Mouse (Mus musculus): ENCODE data around the gene C1qtnf3. TPM values are rescaled to one million over a fixed set of nuclear protein-coding genes. Genes with fewer than 3 reads are reported as not detected.

The C1qtnf3 gene
- 7.4 and 8.6 TPM in 2 replicates for polyA plus RNA-seq (2016; fragmentation: Nextera tagmentation; extraction: Ambion mirVana)

- H3K9ac ChIP-seq (replicated peaks), result no peak within 1 kb of the TSS
- ATAC-seq (ENCODE audit: insufficient number of reproducible peaks, insufficient read depth, low FRiP score, low TSS enrichment, low read depth), result peak; percentile 56; the same call in 1 of the 2 replicates
Observed at GRCm38 (mm10) chr15:10951951-10952759, at the start of gene C1qtnf3. Gene C1qtnf3 (plus strand): TSS chr15:10952332.

GRCm38 (mm10) chr15:10902360-10902759 is 49.8 kb upstream of the C1qtnf3 start:
- no peak overlapping the region for H3K9ac ChIP-seq (replicated peaks)
- 83% methylated on average over 4 of the region's 4 CpGs for WGBS
- no peaks in the 10 kb centered on the region for H3K36me3 ChIP-seq
- no peak overlapping the region for H3K27ac ChIP-seq
- ATAC-seq (ENCODE audit: insufficient number of reproducible peaks, insufficient read depth, low FRiP score, low TSS enrichment, low read depth), result no peak
- no peaks in the 10 kb centered on the region for H3K9me3 ChIP-seq
- no peak overlapping the region for H3K4me2 ChIP-seq
- no peak overlapping the region for H3K4me3 ChIP-seq (replicated peaks)
- no peaks in the 10 kb centered on the region for H3K27me3 ChIP-seq
- H3K4me1 ChIP-seq (replicated peaks), result peaks cover 9% of the 10 kb centered on the region

More at GRCm38 (mm10) chr15:10951951-10952759, at the start of gene C1qtnf3:
- H3K4me1 ChIP-seq (replicated peaks), result 0 out of 2 replicates have a peak, but pooled peaks cover 4% of the 10 kb centered on the region
- H3K36me3 ChIP-seq, result no peaks in the 10 kb centered on the region
- peak within 1 kb of the TSS; percentile 11; the same call in 1 of the 2 replicates for H3K4me2 ChIP-seq
- H3K9me3 ChIP-seq, result no peaks in the 10 kb centered on the region
- no peak within 1 kb of the TSS; the same call in 1 of the 2 replicates for H3K27ac ChIP-seq
- no peak within 1 kb of the TSS for H3K4me3 ChIP-seq (replicated peaks)
- WGBS, result 61% methylated on average over 23 of the region's 23 CpGs
- no peaks in the 10 kb centered on the region for H3K27me3 ChIP-seq

- Histone ChIP-seq H3K4me3 (replicated peaks) (no peak overlapping the region), H3K27me3 (no peaks in the 10 kb centered on the region; the same call in 1 of the 2 replicates), H3K4me2 (no peak overlapping the region), H3K9me3 (no peaks in the 10 kb centered on the region), H3K27ac (no peak overlapping the region), H3K36me3 (no peaks in the 10 kb centered on the region), H3K9ac (replicated peaks) (no peak overlapping the region), H3K4me1 (replicated peaks) (no peaks in the 10 kb centered on the region)
- ATAC-seq (ENCODE audit: insufficient number of reproducible peaks, insufficient read depth, low FRiP score, low TSS enrichment, low read depth), result no peak
- 75% methylated on average over 4 of the region's 4 CpGs for WGBS
Observed at GRCm38 (mm10) chr15:10916611-10917311, 35.4 kb upstream of the C1qtnf3 start.

DNA sequence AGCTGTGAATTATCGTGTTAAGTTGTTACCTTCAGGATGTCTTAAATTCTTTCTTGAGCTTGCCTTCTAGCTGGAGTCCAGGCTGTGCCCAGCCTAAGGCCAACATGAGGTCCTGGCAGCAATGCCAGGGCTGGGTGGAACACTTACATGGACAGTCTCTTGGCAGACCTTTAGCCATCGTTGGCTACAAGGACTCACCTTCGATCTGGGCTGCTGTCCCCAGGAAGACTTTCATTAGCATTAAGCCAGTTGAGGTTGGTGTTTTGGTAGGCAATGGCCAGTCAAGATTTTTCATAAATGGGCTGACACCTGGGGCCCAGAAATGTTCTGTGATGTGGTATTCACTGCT is 34.8 kb upstream of the C1qtnf3 start:
- no peak overlapping the region for H3K4me2 ChIP-seq
- WGBS, result 89% methylated on average over 3 of the region's 3 CpGs
- no peaks in the 10 kb centered on the region; the same call in 1 of the 2 replicates for H3K27me3 ChIP-seq
- H3K36me3 ChIP-seq, result no peaks in the 10 kb centered on the region
- no peak overlapping the region for H3K9ac ChIP-seq (replicated peaks)
- H3K27ac ChIP-seq, result no peak overlapping the region
- ATAC-seq (ENCODE audit: insufficient number of reproducible peaks, insufficient read depth, low FRiP score, low TSS enrichment, low read depth), result no peak
- H3K4me1 ChIP-seq (replicated peaks), result no peaks in the 10 kb centered on the region
- no peaks in the 10 kb centered on the region for H3K9me3 ChIP-seq
- H3K4me3 ChIP-seq (replicated peaks), result no peak overlapping the region

DNA sequence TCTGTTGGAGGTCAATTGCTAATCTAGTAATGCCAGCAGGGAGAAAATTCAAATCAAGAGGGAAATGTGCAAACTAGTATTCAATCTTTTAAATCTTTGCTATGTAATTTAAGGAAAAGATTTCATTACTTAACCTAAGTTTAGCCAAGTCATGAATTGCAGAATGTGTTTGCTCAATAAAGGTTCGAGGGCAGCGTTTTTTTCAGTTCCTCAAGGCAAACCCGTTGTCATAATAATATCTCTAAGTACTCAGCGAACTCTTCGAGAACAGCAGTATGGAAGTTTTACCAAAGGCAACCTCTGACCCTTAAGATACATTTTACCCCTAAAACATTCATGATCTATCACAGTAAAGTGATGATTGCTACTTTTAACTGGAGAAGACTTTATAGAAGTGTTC is 31.9 kb upstream of the C1qtnf3 start:
- H3K27me3 ChIP-seq, result no peaks in the 10 kb centered on the region; the same call in 1 of the 2 replicates
- no peak overlapping the region for H3K9ac ChIP-seq (replicated peaks)
- no peak overlapping the region for H3K4me3 ChIP-seq (replicated peaks)
- H3K4me2 ChIP-seq, result no peak overlapping the region
- H3K36me3 ChIP-seq, result no peaks in the 10 kb centered on the region
- 81% methylated on average over 5 of the region's 5 CpGs for WGBS
- no peaks in the 10 kb centered on the region for H3K9me3 ChIP-seq
- ATAC-seq (ENCODE audit: insufficient number of reproducible peaks, insufficient read depth, low FRiP score, low TSS enrichment, low read depth), result no peak
- no peaks in the 10 kb centered on the region for H3K4me1 ChIP-seq (replicated peaks)
- H3K27ac ChIP-seq, result no peak overlapping the region

- no peak overlapping the region for H3K4me2 ChIP-seq
- no peak overlapping the region for H3K9ac ChIP-seq (replicated peaks)
- no peak overlapping the region for H3K27ac ChIP-seq
- no peak overlapping the region for H3K4me3 ChIP-seq (replicated peaks)
- ATAC-seq (ENCODE audit: insufficient number of reproducible peaks, insufficient read depth, low FRiP score, low TSS enrichment, low read depth), result no peak
- H3K27me3 ChIP-seq, result no peaks in the 10 kb centered on the region; the same call in 1 of the 2 replicates
- H3K9me3 ChIP-seq, result no peaks in the 10 kb centered on the region
- 22% methylated on average over 4 of the region's 4 CpGs for WGBS
- no peaks in the 10 kb centered on the region for H3K36me3 ChIP-seq
- H3K4me1 ChIP-seq (replicated peaks), result no peaks in the 10 kb centered on the region
Observed at GRCm38 (mm10) chr15:10921064-10921463, 31.1 kb upstream of the C1qtnf3 start.

DNA sequence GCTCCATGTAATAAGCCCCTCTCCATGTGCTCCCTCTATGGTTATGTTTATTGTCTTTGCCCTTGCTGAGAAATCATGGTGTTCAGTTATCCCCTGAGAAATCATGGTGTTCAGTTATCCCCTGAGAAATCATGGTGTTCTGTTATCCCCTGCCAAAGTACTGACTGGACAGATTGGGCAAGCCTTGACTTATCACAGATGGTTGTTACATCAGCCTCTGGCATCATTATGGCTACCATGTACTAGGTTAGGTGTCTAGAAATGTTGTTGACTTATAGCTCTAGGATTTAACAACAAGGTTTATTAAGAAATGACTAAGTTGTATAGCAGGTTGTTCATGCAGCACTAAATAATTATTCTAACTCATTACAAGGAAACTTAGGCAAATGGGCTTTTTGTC is 30.1 kb upstream of the C1qtnf3 start:
- no peaks in the 10 kb centered on the region for H3K4me1 ChIP-seq (replicated peaks)
- H3K27me3 ChIP-seq, result no peaks in the 10 kb centered on the region; the same call in 1 of the 2 replicates
- H3K36me3 ChIP-seq, result no peaks in the 10 kb centered on the region
- no peak overlapping the region for H3K27ac ChIP-seq
- no peak overlapping the region for H3K4me3 ChIP-seq (replicated peaks)
- ATAC-seq (ENCODE audit: insufficient number of reproducible peaks, insufficient read depth, low FRiP score, low TSS enrichment, low read depth), result no peak
- H3K9me3 ChIP-seq, result no peaks in the 10 kb centered on the region
- H3K9ac ChIP-seq (replicated peaks), result no peak overlapping the region
- no peak overlapping the region for H3K4me2 ChIP-seq

DNA sequence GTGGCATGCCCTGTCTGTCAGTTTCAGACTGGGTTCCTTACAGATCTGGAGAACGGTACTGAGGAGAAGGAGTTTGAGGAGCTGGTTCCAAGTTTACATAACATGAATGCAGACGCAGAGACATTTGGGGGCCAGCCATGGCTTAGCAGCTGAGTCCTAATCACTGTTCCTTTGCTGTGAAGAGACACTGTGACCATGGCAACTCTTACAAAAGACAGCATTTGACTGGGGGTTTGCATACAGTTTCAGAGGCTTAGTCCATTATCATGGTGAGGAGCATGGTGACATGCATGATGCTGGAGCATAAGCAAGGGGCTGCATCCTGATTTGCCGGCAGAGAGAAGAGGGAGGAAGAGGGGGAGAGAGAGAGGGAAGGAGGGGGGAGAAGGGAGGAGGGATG is 29.6 kb upstream of the C1qtnf3 start:
- no peaks in the 10 kb centered on the region for H3K4me1 ChIP-seq (replicated peaks)
- no peak overlapping the region for H3K4me2 ChIP-seq
- H3K9me3 ChIP-seq, result no peaks in the 10 kb centered on the region
- no peak overlapping the region for H3K27ac ChIP-seq
- no peak overlapping the region for H3K4me3 ChIP-seq (replicated peaks)
- no peak for ATAC-seq (ENCODE audit: insufficient number of reproducible peaks, insufficient read depth, low FRiP score, low TSS enrichment, low read depth)
- no peaks in the 10 kb centered on the region; the same call in 1 of the 2 replicates for H3K27me3 ChIP-seq
- no peak overlapping the region for H3K9ac ChIP-seq (replicated peaks)
- WGBS, result 58% methylated on average over 3 of the region's 3 CpGs
- H3K36me3 ChIP-seq, result no peaks in the 10 kb centered on the region

GRCm38 (mm10) chr15:10923076-10923995 is 28.8 kb upstream of the C1qtnf3 start:
- Histone ChIP-seq H3K27me3 (no peaks in the 10 kb centered on the region; the same call in 1 of the 2 replicates), H3K36me3 (no peaks in the 10 kb centered on the region), H3K9me3 (no peaks in the 10 kb centered on the region), H3K9ac (replicated peaks) (no peak overlapping the region), H3K4me1 (replicated peaks) (no peaks in the 10 kb centered on the region), H3K4me2 (no peak overlapping the region), H3K4me3 (replicated peaks) (no peak overlapping the region), H3K27ac (no peak overlapping the region)
- 78% methylated on average over 4 of the region's 4 CpGs for WGBS
- no peak for ATAC-seq (ENCODE audit: insufficient number of reproducible peaks, insufficient read depth, low FRiP score, low TSS enrichment, low read depth)

DNA sequence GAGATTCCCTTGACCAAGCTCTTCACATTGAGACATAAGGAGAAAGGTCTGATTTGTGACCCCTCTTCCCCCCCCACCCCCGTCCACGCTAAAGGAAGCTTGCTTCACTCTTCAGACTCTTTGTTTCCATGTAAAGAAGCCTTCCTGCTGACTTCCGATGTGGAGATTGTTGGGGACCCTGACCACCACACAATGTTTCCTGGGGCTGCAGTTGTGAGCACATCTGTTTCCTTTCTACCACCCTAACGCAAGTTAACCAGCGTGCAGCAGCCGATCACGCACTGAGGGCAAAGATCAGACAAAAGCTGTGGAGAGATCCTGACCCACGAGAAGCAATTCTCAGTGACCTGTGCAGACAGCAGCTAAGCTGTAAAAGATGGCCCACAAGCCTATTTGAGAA is 24.8 kb upstream of the C1qtnf3 start:
- Histone ChIP-seq H3K4me2 (no peak overlapping the region), H3K27me3 (no peaks in the 10 kb centered on the region), H3K9ac (replicated peaks) (no peak overlapping the region), H3K27ac (no peak overlapping the region), H3K9me3 (no peaks in the 10 kb centered on the region), H3K4me1 (replicated peaks) (no peaks in the 10 kb centered on the region), H3K4me3 (replicated peaks) (no peak overlapping the region), H3K36me3 (no peaks in the 10 kb centered on the region)
- WGBS, result 43% methylated on average over 8 of the region's 8 CpGs
- ATAC-seq (ENCODE audit: insufficient number of reproducible peaks, insufficient read depth, low FRiP score, low TSS enrichment, low read depth), result no peak

All from limb, embryonic 12.5 days (tissue).